Mouse (Mus musculus): ENCODE results near the gene Lgals12. TPM values are rescaled to one million over a fixed set of nuclear protein-coding genes. Genes with fewer than 3 reads are reported as not detected.

The Lgals12 gene
- polyA plus RNA-seq, 1 experiment from 2014 or later: 1.5 TPM

GRCm38 (mm10) chr19:7592018-7592417, 15.0 kb downstream of the Lgals12 start:
- Histone ChIP-seq H3K36me3 (ENCODE audit: control insufficient read depth, insufficient read depth, low read length) (no peaks in the 10 kb centered on the region), H3K27ac (ENCODE audit: low read length) (no peak overlapping the region), H3K9ac (replicated peaks; ENCODE audit: low read depth, low read length) (no peak overlapping the region), H3K4me1 (ENCODE audit: control insufficient read depth, insufficient read depth, low read length) (no peaks in the 10 kb centered on the region), H3K4me2 (replicated peaks; ENCODE audit: low read depth, low read length) (no peak overlapping the region), H3K4me3 (ENCODE audit: low read depth, low read length) (no peak overlapping the region), H3K9me3 (ENCODE audit: control insufficient read depth, low read depth, low read length) (no peaks in the 10 kb centered on the region), H3K27me3 (ENCODE audit: control insufficient read depth, insufficient read depth, low read length) (no peaks in the 10 kb centered on the region)
- 40% methylated on average over 3 of the region's 3 CpGs for WGBS
- no peak for ATAC-seq (ENCODE audit: insufficient number of reproducible peaks, insufficient read depth, low FRiP score, low read depth)

GRCm38 (mm10) chr19:7590795-7591194, 16.2 kb downstream of the Lgals12 start:
- H3K4me3 ChIP-seq (ENCODE audit: low read depth, low read length): no peak overlapping the region
- H3K36me3 ChIP-seq (ENCODE audit: control insufficient read depth, insufficient read depth, low read length): no peaks in the 10 kb centered on the region
- H3K9me3 ChIP-seq (ENCODE audit: control insufficient read depth, low read depth, low read length): no peaks in the 10 kb centered on the region
- no peak overlapping the region for H3K4me2 ChIP-seq (replicated peaks; ENCODE audit: low read depth, low read length)
- ATAC-seq (ENCODE audit: insufficient number of reproducible peaks, insufficient read depth, low FRiP score, low read depth): no peak
- no peaks in the 10 kb centered on the region for H3K27me3 ChIP-seq (ENCODE audit: control insufficient read depth, insufficient read depth, low read length)
- H3K4me1 ChIP-seq (ENCODE audit: control insufficient read depth, insufficient read depth, low read length): no peaks in the 10 kb centered on the region
- H3K9ac ChIP-seq (replicated peaks; ENCODE audit: low read depth, low read length): no peak overlapping the region
- no peak overlapping the region for H3K27ac ChIP-seq (ENCODE audit: low read length)

- Histone ChIP-seq H3K27ac (ENCODE audit: low read length) (no peak overlapping the region), H3K4me2 (replicated peaks; ENCODE audit: low read depth, low read length) (no peak overlapping the region), H3K4me1 (ENCODE audit: control insufficient read depth, insufficient read depth, low read length) (no peaks in the 10 kb centered on the region), H3K9me3 (ENCODE audit: control insufficient read depth, low read depth, low read length) (no peaks in the 10 kb centered on the region), H3K9ac (replicated peaks; ENCODE audit: low read depth, low read length) (no peak overlapping the region), H3K27me3 (ENCODE audit: control insufficient read depth, insufficient read depth, low read length) (no peaks in the 10 kb centered on the region), H3K4me3 (ENCODE audit: low read depth, low read length) (no peak overlapping the region), H3K36me3 (ENCODE audit: control insufficient read depth, insufficient read depth, low read length) (no peaks in the 10 kb centered on the region)
- ATAC-seq (ENCODE audit: insufficient number of reproducible peaks, insufficient read depth, low FRiP score, low read depth): no peak
- WGBS: 92% methylated on average over 6 of the region's 6 CpGs
These were observed 21.2 kb downstream of the Lgals12 start for GRCm38 (mm10) chr19:7585764-7586163.

- Histone ChIP-seq H3K4me3 (ENCODE audit: low read depth, low read length) (no peak overlapping the region), H3K4me1 (ENCODE audit: control insufficient read depth, insufficient read depth, low read length) (no peaks in the 10 kb centered on the region), H3K9ac (replicated peaks; ENCODE audit: low read depth, low read length) (no peak overlapping the region), H3K9me3 (ENCODE audit: control insufficient read depth, low read depth, low read length) (no peaks in the 10 kb centered on the region), H3K36me3 (ENCODE audit: control insufficient read depth, insufficient read depth, low read length) (no peaks in the 10 kb centered on the region), H3K27ac (ENCODE audit: low read length) (no peak overlapping the region), H3K4me2 (replicated peaks; ENCODE audit: low read depth, low read length) (no peak overlapping the region), H3K27me3 (ENCODE audit: control insufficient read depth, insufficient read depth, low read length) (no peaks in the 10 kb centered on the region)
- ATAC-seq (ENCODE audit: insufficient number of reproducible peaks, insufficient read depth, low FRiP score, low read depth): no peak
- 89% methylated on average over 8 of the region's 8 CpGs for WGBS
These were observed 21.7 kb downstream of the Lgals12 start for GRCm38 (mm10) chr19:7585279-7585678.

GRCm38 (mm10) chr19:7583599-7583998, 23.4 kb downstream of the Lgals12 start:
- Histone ChIP-seq H3K9me3 (ENCODE audit: control insufficient read depth, low read depth, low read length) (no peaks in the 10 kb centered on the region), H3K36me3 (ENCODE audit: control insufficient read depth, insufficient read depth, low read length) (no peaks in the 10 kb centered on the region), H3K9ac (replicated peaks; ENCODE audit: low read depth, low read length) (no peak overlapping the region), H3K4me3 (ENCODE audit: low read depth, low read length) (no peak overlapping the region), H3K27me3 (ENCODE audit: control insufficient read depth, insufficient read depth, low read length) (no peaks in the 10 kb centered on the region), H3K4me2 (replicated peaks; ENCODE audit: low read depth, low read length) (no peak overlapping the region), H3K4me1 (ENCODE audit: control insufficient read depth, insufficient read depth, low read length) (no peaks in the 10 kb centered on the region), H3K27ac (ENCODE audit: low read length) (no peak overlapping the region)
- ATAC-seq (ENCODE audit: insufficient number of reproducible peaks, insufficient read depth, low FRiP score, low read depth): no peak
- 61% methylated on average over 3 of the region's 3 CpGs for WGBS

- no peak overlapping the region for H3K4me3 ChIP-seq (ENCODE audit: low read depth, low read length)
- 58% methylated on average over 7 of the region's 7 CpGs for WGBS
- H3K4me2 ChIP-seq (replicated peaks; ENCODE audit: low read depth, low read length): no peak overlapping the region
- no peak overlapping the region for H3K9ac ChIP-seq (replicated peaks; ENCODE audit: low read depth, low read length)
- no peaks in the 10 kb centered on the region for H3K36me3 ChIP-seq (ENCODE audit: control insufficient read depth, insufficient read depth, low read length)
- ATAC-seq (ENCODE audit: insufficient number of reproducible peaks, insufficient read depth, low FRiP score, low read depth): no peak
- H3K27ac ChIP-seq (ENCODE audit: low read length): no peak overlapping the region
- no peaks in the 10 kb centered on the region for H3K4me1 ChIP-seq (ENCODE audit: control insufficient read depth, insufficient read depth, low read length)
- H3K9me3 ChIP-seq (ENCODE audit: control insufficient read depth, low read depth, low read length): no peaks in the 10 kb centered on the region
- H3K27me3 ChIP-seq (ENCODE audit: control insufficient read depth, insufficient read depth, low read length): no peaks in the 10 kb centered on the region
These were observed 23.9 kb downstream of the Lgals12 start for GRCm38 (mm10) chr19:7583101-7583500.

GRCm38 (mm10) chr19:7581042-7581441, 26.0 kb downstream of the Lgals12 start:
- WGBS: 39% methylated on average over 5 of the region's 5 CpGs
- Histone ChIP-seq H3K4me1 (ENCODE audit: control insufficient read depth, insufficient read depth, low read length) (no peaks in the 10 kb centered on the region), H3K27me3 (ENCODE audit: control insufficient read depth, insufficient read depth, low read length) (no peaks in the 10 kb centered on the region), H3K9me3 (ENCODE audit: control insufficient read depth, low read depth, low read length) (no peaks in the 10 kb centered on the region), H3K4me3 (ENCODE audit: low read depth, low read length) (no peak overlapping the region), H3K4me2 (replicated peaks; ENCODE audit: low read depth, low read length) (no peak overlapping the region), H3K36me3 (ENCODE audit: control insufficient read depth, insufficient read depth, low read length) (no peaks in the 10 kb centered on the region), H3K9ac (replicated peaks; ENCODE audit: low read depth, low read length) (no peak overlapping the region), H3K27ac (ENCODE audit: low read length) (no peak overlapping the region)
- ATAC-seq (ENCODE audit: insufficient number of reproducible peaks, insufficient read depth, low FRiP score, low read depth): peak; percentile 87

- Histone ChIP-seq H3K4me2 (replicated peaks; ENCODE audit: low read depth, low read length) (no peak overlapping the region), H3K27ac (ENCODE audit: low read length) (no peak overlapping the region), H3K4me3 (ENCODE audit: low read depth, low read length) (no peak overlapping the region), H3K9me3 (ENCODE audit: control insufficient read depth, low read depth, low read length) (no peaks in the 10 kb centered on the region), H3K4me1 (ENCODE audit: control insufficient read depth, insufficient read depth, low read length) (no peaks in the 10 kb centered on the region), H3K27me3 (ENCODE audit: control insufficient read depth, insufficient read depth, low read length) (no peaks in the 10 kb centered on the region), H3K36me3 (ENCODE audit: control insufficient read depth, insufficient read depth, low read length) (no peaks in the 10 kb centered on the region), H3K9ac (replicated peaks; ENCODE audit: low read depth, low read length) (no peak overlapping the region)
- no peak for ATAC-seq (ENCODE audit: insufficient number of reproducible peaks, insufficient read depth, low FRiP score, low read depth)
- 78% methylated on average over 3 of the region's 3 CpGs for WGBS
These were observed 29.3 kb downstream of the Lgals12 start for GRCm38 (mm10) chr19:7577710-7578109.

- H3K27ac ChIP-seq (ENCODE audit: low read length): no peak overlapping the region
- H3K9ac ChIP-seq (replicated peaks; ENCODE audit: low read depth, low read length): no peak overlapping the region
- no peaks in the 10 kb centered on the region for H3K4me1 ChIP-seq (ENCODE audit: control insufficient read depth, insufficient read depth, low read length)
- no peaks in the 10 kb centered on the region for H3K27me3 ChIP-seq (ENCODE audit: control insufficient read depth, insufficient read depth, low read length)
- no peak overlapping the region for H3K4me3 ChIP-seq (ENCODE audit: low read depth, low read length)
- no peaks in the 10 kb centered on the region for H3K9me3 ChIP-seq (ENCODE audit: control insufficient read depth, low read depth, low read length)
- 77% methylated on average over 1 of the region's 1 CpGs for WGBS
- ATAC-seq (ENCODE audit: insufficient number of reproducible peaks, insufficient read depth, low FRiP score, low read depth): no peak
- no peaks in the 10 kb centered on the region for H3K36me3 ChIP-seq (ENCODE audit: control insufficient read depth, insufficient read depth, low read length)
- no peak overlapping the region for H3K4me2 ChIP-seq (replicated peaks; ENCODE audit: low read depth, low read length)
These were observed 30.8 kb downstream of the Lgals12 start for GRCm38 (mm10) chr19:7576180-7576579.

All from stomach, embryonic 14.5 days (tissue).